Mouse (Mus musculus) kidney, adult 8-10 months (tissue): ENCODE results near the gene Gpam.

Experiments used
- DNase-seq, 2 experiments: peaks; one replicate each; pipeline ENCODE4 v3.0.0; 2022

The Gpam gene

DNA sequence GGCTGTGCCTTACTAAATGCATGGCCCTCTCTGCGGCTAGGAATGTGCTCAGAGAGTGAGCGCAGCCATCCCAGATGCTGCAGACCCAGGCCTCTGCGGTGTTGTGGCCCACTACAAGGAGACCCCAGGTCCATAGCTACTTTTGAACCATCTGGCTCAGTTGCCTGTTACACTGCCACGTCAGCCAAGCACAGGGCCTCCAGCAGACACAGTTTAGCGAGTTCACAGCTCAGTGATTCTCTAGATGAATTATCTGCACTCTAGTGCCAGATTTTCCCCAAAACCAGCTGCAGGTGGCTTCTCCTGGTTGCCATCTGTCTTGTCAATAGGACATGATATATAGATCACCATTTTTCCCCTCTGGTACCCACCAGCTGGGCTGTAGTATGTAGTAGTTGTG, 69.6 kb downstream of the Gpam start:
- DNase-seq = no peak

DNA sequence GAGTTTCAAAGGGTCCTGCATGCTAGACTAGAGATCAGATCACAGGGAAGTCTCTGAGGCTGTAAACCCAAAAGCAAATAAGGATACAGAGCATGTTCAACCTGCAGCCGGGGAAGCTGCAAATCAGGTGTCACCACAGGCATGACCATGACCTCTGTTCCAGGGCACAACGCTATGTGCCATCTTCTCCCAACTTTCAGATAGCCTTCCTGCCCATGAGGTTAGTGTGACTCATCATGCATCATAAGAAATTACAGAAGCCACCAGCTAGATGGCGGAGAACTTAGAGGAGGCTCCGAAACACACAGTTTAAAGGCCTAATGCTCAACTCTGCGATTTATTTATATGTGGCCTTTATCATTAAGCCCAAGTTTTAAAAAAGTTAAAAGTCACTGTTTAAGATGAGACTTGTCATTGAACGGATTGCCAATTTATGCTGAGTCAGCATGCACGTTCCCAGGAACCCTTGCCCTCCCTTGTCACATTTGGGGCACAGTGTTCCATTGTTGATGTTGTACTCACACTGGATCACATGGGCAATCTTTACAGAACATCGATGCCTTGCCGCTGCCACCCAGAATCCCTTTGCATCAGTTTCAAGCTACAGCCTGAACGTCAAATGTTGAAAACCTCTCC, 71.3 kb downstream of the Gpam start:
- no peak for DNase-seq

DNA sequence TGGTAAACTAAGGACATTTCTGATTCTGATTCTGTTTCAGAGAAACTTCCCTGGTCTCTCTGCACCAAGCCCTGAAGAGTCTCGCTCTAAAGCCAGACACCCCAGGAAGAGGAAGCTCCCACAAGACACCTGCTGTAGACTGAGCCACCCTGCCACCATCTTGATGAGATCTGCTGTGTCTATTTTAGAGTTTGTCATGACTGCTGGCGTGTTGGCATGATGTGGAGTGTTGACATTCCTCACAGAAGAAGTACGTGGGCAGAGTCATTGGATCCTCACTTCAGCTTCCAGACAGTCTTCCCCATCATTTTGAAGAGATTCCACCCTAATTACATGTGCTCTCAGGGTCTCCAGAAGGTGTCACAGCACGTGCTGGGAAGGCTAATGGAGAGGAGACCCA, 73.9 kb downstream of the Gpam start:
- DNase-seq = no peak

DNA sequence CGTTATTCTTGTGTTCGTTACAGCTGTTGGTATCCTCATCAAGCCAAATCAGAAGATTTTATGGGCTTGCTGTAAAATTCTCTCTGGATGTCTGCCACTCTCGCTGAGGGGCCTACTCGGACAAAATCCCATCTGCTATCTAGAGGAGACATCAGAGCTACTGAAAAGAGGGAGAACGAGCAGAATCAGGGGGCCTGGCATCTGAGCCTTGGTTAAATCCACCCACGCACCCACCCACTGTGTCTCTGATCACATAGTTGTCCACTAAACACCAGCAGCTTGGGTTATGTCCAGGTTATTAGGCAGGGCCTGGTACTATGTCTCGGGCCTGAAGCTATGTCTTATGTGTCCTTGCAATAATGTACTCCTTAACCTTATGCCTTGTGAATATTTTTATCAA, 89.6 kb downstream of the Gpam start:
- DNase-seq = no peak

DNA sequence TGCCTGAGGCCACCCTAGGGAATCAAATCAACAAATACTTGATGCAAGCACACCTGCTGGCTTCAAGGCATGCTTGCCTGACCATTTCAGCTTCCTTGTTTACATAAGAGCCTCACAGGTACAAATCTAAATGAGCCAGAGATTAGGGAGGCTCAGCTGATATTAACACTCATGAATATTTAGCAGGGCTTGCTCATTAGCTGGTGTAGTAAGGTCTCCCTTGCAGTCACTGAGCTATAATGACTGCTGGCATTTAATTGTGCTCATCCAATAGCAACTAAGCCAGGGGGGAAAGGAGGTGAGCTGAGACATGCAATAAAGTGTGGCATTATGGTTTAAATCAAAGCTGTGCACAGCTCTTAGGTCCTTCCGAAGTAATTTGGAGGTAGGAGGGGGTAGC, 108.2 kb downstream of the Gpam start:
- DNase-seq = peak in 1 of 2 experiments; percentile 45
